Mouse (Mus musculus): ENCODE measurements around the gene Gimap8. TPM values are rescaled to one million over a fixed set of nuclear protein-coding genes. Genes with fewer than 3 reads are reported as not detected.

Gimap8 gene
- polyA plus RNA-seq, 1 experiment from 2014 or later: 2.3 TPM

GRCm38 (mm10) chr6:48674291-48675058 is 27.4 kb downstream of the Gimap8 start:
- Histone ChIP-seq H3K4me2 (replicated peaks) (no peak overlapping the region), H3K9me3 (no peaks in the 10 kb centered on the region), H3K9ac (no peak overlapping the region), H3K27me3 (replicated peaks) (no peaks in the 10 kb centered on the region), H3K4me1 (replicated peaks) (0 out of 2 replicates have a peak, but pooled peaks cover 6% of the 10 kb centered on the region), H3K36me3 (no peaks in the 10 kb centered on the region), H3K27ac (no peak overlapping the region), H3K4me3 (replicated peaks) (no peak overlapping the region)
- WGBS: 88% methylated on average over 9 of the region's 9 CpGs
- peak; percentile 20; the same call in 1 of the 2 replicates for ATAC-seq

GRCm38 (mm10) chr6:48675400-48675930 is 28.4 kb downstream of the Gimap8 start:
- Histone ChIP-seq H3K4me1 (replicated peaks) (0 out of 2 replicates have a peak, but pooled peaks cover 6% of the 10 kb centered on the region), H3K4me2 (replicated peaks) (peak overlapping the region; percentile 56), H3K9me3 (no peaks in the 10 kb centered on the region), H3K36me3 (no peaks in the 10 kb centered on the region), H3K27me3 (replicated peaks) (no peaks in the 10 kb centered on the region), H3K4me3 (replicated peaks) (peak overlapping the region; percentile 35), H3K9ac (peak overlapping the region; percentile 34; the same call in 1 of the 2 replicates), H3K27ac (peak overlapping the region; percentile 72)
- peak; percentile 16; the same call in 1 of the 2 replicates for ATAC-seq
- WGBS: 40% methylated on average over 10 of the region's 10 CpGs

GRCm38 (mm10) chr6:48675931-48676859 is 29.2 kb downstream of the Gimap8 start, which contains the start of gene Gimap9:
TSS of gene Gimap9 (plus strand) at chr6:48676129.
- WGBS: 21% methylated on average over 13 of the region's 13 CpGs
- peak within 1 kb of the TSS; percentile 56 for H3K4me2 ChIP-seq (replicated peaks)
- peak within 1 kb of the TSS; percentile 72 for H3K27ac ChIP-seq
- H3K9ac ChIP-seq: peak within 1 kb of the TSS; percentile 34
- no peaks in the 10 kb centered on the region for H3K9me3 ChIP-seq
- no peaks in the 10 kb centered on the region for H3K27me3 ChIP-seq (replicated peaks)
- ATAC-seq: peak; percentile 87
- 0 out of 2 replicates have a peak, but pooled peaks cover 6% of the 10 kb centered on the region for H3K4me1 ChIP-seq (replicated peaks)
- H3K36me3 ChIP-seq: no peaks in the 10 kb centered on the region
- H3K4me3 ChIP-seq (replicated peaks): peak within 1 kb of the TSS; percentile 35

DNA sequence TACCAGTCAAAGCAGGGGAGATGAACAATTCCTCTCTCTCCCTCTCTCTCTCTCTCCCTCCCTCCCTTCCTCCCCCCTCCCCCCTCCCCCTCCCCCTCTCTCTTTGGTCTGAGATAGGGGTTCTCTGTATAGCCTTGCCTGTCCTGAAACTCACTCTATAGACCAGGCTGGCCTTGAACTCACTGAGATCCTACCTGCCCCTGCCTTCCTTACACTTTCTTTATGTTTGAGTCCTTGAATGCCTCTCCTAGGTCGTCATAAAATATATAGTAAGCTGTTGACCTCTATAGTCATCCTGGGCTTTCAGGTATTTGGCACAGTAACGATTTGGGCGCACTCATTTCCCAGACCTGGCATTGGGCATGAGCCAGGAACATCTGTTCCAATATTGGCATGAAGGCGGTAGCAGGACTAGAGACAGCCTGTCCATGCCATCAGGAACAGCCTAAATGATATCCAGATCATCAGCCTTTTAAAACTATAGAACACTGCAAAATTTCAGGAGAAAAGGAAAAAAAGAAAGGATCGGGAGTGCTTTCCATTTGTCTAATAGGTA is 29.9 kb downstream of the Gimap8 start:
- no peaks in the 10 kb centered on the region for H3K9me3 ChIP-seq
- peak overlapping the region; percentile 56; the same call in 1 of the 2 replicates for H3K4me2 ChIP-seq (replicated peaks)
- WGBS: 84% methylated on average over 5 of the region's 5 CpGs
- no peak for ATAC-seq
- no peaks in the 10 kb centered on the region for H3K36me3 ChIP-seq
- no peak overlapping the region for H3K27ac ChIP-seq
- H3K4me3 ChIP-seq (replicated peaks): no peak overlapping the region
- 0 out of 2 replicates have a peak, but pooled peaks cover 6% of the 10 kb centered on the region for H3K4me1 ChIP-seq (replicated peaks)
- H3K27me3 ChIP-seq (replicated peaks): no peaks in the 10 kb centered on the region
- no peak overlapping the region for H3K9ac ChIP-seq

- 0 out of 2 replicates have a peak, but pooled peaks cover 6% of the 10 kb centered on the region for H3K4me1 ChIP-seq (replicated peaks)
- no peak overlapping the region for H3K27ac ChIP-seq
- 92% methylated on average over 17 of the region's 17 CpGs for WGBS
- no peak overlapping the region for H3K4me2 ChIP-seq (replicated peaks)
- H3K9ac ChIP-seq: no peak overlapping the region
- H3K27me3 ChIP-seq (replicated peaks): no peaks in the 10 kb centered on the region
- ATAC-seq: no peak
- no peak overlapping the region for H3K4me3 ChIP-seq (replicated peaks)
- no peaks in the 10 kb centered on the region for H3K36me3 ChIP-seq
- no peaks in the 10 kb centered on the region for H3K9me3 ChIP-seq
Measured at GRCm38 (mm10) chr6:48677492-48678345, 30.7 kb downstream of the Gimap8 start.

- Histone ChIP-seq H3K36me3 (no peaks in the 10 kb centered on the region), H3K4me3 (replicated peaks) (no peak overlapping the region), H3K27me3 (replicated peaks) (no peaks in the 10 kb centered on the region), H3K4me2 (replicated peaks) (no peak overlapping the region), H3K4me1 (replicated peaks) (0 out of 2 replicates have a peak, but pooled peaks cover 6% of the 10 kb centered on the region), H3K9ac (no peak overlapping the region), H3K9me3 (no peaks in the 10 kb centered on the region), H3K27ac (no peak overlapping the region)
- ATAC-seq: no peak
- WGBS: 79% methylated on average over 4 of the region's 4 CpGs
Measured at GRCm38 (mm10) chr6:48678391-48678790, 31.4 kb downstream of the Gimap8 start.

GRCm38 (mm10) chr6:48679701-48680100 is 32.7 kb downstream of the Gimap8 start:
- 81% methylated on average over 6 of the region's 6 CpGs for WGBS
- no peak for ATAC-seq
- Histone ChIP-seq H3K36me3 (no peaks in the 10 kb centered on the region), H3K27ac (no peak overlapping the region), H3K4me3 (replicated peaks) (no peak overlapping the region), H3K4me1 (replicated peaks) (0 out of 2 replicates have a peak, but pooled peaks cover 6% of the 10 kb centered on the region), H3K9ac (no peak overlapping the region), H3K27me3 (replicated peaks) (no peaks in the 10 kb centered on the region), H3K4me2 (replicated peaks) (no peak overlapping the region), H3K9me3 (no peaks in the 10 kb centered on the region)

DNA sequence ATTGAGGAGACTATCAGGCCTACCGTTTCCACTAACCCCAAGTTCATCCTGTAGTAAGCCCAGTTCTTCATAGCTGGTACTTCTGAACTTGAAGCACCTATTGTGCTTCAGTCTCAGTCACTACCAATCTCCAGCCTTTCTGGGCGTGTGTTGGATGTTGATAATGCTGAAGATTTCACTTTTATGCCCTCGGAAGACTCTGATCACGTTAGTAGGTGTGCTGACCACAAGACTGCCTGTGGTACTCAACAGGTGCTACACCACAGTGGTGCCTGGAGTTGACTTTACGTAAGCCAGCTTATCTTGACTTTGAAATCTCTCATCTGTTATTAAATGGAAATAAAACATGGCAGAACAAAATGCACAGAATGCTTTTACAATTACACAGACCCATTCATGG is 33.4 kb downstream of the Gimap8 start:
- no peaks in the 10 kb centered on the region for H3K9me3 ChIP-seq
- no peak overlapping the region for H3K4me3 ChIP-seq (replicated peaks)
- H3K9ac ChIP-seq: no peak overlapping the region
- no peak overlapping the region for H3K27ac ChIP-seq
- H3K27me3 ChIP-seq (replicated peaks): no peaks in the 10 kb centered on the region
- H3K36me3 ChIP-seq: no peaks in the 10 kb centered on the region
- H3K4me1 ChIP-seq (replicated peaks): 0 out of 2 replicates have a peak, but pooled peaks cover 6% of the 10 kb centered on the region
- no peak overlapping the region for H3K4me2 ChIP-seq (replicated peaks)
- ATAC-seq: no peak
- 81% methylated on average over 5 of the region's 5 CpGs for WGBS

DNA sequence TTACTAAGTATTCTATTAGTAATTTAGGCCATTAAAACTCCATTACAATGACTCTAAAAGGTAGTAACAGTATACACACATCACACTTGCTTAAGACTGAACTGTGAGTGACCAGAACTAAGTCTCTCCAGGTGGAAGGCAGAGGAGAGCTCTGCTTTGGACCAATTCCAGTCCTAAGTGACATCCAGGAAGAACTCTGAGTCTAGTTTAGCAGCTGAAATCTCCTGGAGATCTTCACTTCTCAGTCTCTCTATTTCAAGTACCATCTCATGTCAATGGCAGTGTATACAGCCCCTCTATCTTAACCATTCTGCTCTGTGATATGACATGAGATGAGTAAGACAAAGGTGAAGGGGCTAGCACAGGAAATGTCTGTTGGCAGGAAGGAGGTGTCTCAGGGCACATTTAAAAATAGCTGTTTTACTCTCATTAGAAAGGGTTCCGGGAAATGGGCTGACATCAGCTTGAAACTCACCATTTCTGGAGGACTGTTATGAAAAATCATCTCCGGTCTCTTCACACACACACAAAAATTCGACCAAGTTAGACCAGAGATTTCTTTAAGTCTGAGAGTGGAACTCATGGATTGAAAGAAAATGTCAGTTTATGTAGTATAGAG is 34.5 kb downstream of the Gimap8 start:
- WGBS: 63% methylated on average over 3 of the region's 3 CpGs
- H3K4me3 ChIP-seq (replicated peaks): no peak overlapping the region
- H3K9me3 ChIP-seq: no peaks in the 10 kb centered on the region
- ATAC-seq: no peak
- no peaks in the 10 kb centered on the region for H3K4me1 ChIP-seq (replicated peaks)
- no peak overlapping the region for H3K4me2 ChIP-seq (replicated peaks)
- H3K27me3 ChIP-seq (replicated peaks): no peaks in the 10 kb centered on the region
- H3K9ac ChIP-seq: no peak overlapping the region
- no peak overlapping the region for H3K27ac ChIP-seq
- H3K36me3 ChIP-seq: no peaks in the 10 kb centered on the region

- H3K27ac ChIP-seq: no peak overlapping the region
- no peaks in the 10 kb centered on the region for H3K4me1 ChIP-seq (replicated peaks)
- no peak overlapping the region for H3K4me3 ChIP-seq (replicated peaks)
- ATAC-seq: no peak
- H3K9me3 ChIP-seq: no peaks in the 10 kb centered on the region
- no peak overlapping the region for H3K9ac ChIP-seq
- H3K36me3 ChIP-seq: no peaks in the 10 kb centered on the region
- H3K27me3 ChIP-seq (replicated peaks): no peaks in the 10 kb centered on the region
- H3K4me2 ChIP-seq (replicated peaks): no peak overlapping the region
- WGBS: 79% methylated on average over 4 of the region's 4 CpGs
Measured at GRCm38 (mm10) chr6:48682271-48682670, 35.2 kb downstream of the Gimap8 start.
